Comparison of ENCODE assay signal across 8 mouse cellular contexts in genomic region chr2:131187602-131187922, GRCm38 (mm10). TPM values are rescaled to one million over a fixed set of nuclear protein-coding genes. Genes with fewer than 3 reads are reported as not detected.
DNase-seq lines count a peak whose midpoint lies in the region; ATAC-seq and TF ChIP-seq lines count a peak whose summit lies in the region.

No protein-coding gene starts in this region.

- H3K36me3 ChIP-seq in embryonic facial prominence, embryonic 14.5 days (ENCODE audit: control insufficient read depth, insufficient read depth, low read length): peaks cover 13% of the 10 kb centered on the region
- H3K36me3 ChIP-seq in intestine, postnatal 0 days (ENCODE audit: control insufficient read depth, insufficient read depth): peaks cover 9% of the 10 kb centered on the region; the same call in 1 of the 2 replicates
- H3K36me3 ChIP-seq in neural tube, embryonic 13.5 days: peaks cover 2% of the 10 kb centered on the region; the same call in 1 of the 2 replicates

- ATAC-seq in embryonic facial prominence, embryonic 14.5 days (ENCODE audit: low read depth): no peak
- ATAC-seq in intestine, postnatal 0 days: no peak
- no peak for ATAC-seq in neural tube, embryonic 13.5 days (ENCODE audit: low read depth)

- no peak for TF ChIP-seq CTCF in layer of hippocampus, adult 2 months (conservative IDR thresholded peaks at IDR 0.05)
- TF ChIP-seq CTCF in intestine, postnatal 0 days (IDR thresholded peaks at IDR 0.05; ENCODE audit: low read depth): no peak

- 26% methylated on average over 3 of the region's 3 CpGs for WGBS in embryonic facial prominence, embryonic 14.5 days
- WGBS in intestine, postnatal 0 days: 36% methylated on average over 3 of the region's 3 CpGs
- 27% methylated on average over 3 of the region's 3 CpGs for WGBS in neural tube, embryonic 13.5 days

- peak overlapping the region; percentile 86 for H3K27ac ChIP-seq in layer of hippocampus, adult 2 months
- peak overlapping the region; percentile 74; the same call in 1 of the 2 replicates for H3K27ac ChIP-seq in embryonic facial prominence, embryonic 14.5 days (replicated peaks; ENCODE audit: low read depth, low read length)
- no peak overlapping the region for H3K27ac ChIP-seq in intestine, postnatal 0 days (ENCODE audit: low read depth, low read length)
- H3K27ac ChIP-seq in neural tube, embryonic 13.5 days (replicated peaks): peak overlapping the region; percentile 86

- peak overlapping the region; percentile 78 for H3K9ac ChIP-seq in embryonic facial prominence, embryonic 14.5 days (ENCODE audit: low read depth, low read length)
- no peak overlapping the region for H3K9ac ChIP-seq in intestine, postnatal 0 days (ENCODE audit: low read depth, low read length)
- peak overlapping the region; percentile 79 for H3K9ac ChIP-seq in neural tube, embryonic 13.5 days

- H3K27me3 ChIP-seq in embryonic facial prominence, embryonic 14.5 days (replicated peaks; ENCODE audit: control insufficient read depth, insufficient read depth, low read length): no peaks in the 10 kb centered on the region
- H3K27me3 ChIP-seq in intestine, postnatal 0 days (replicated peaks; ENCODE audit: control insufficient read depth, insufficient read depth, low read length): no peaks in the 10 kb centered on the region
- no peaks in the 10 kb centered on the region for H3K27me3 ChIP-seq in neural tube, embryonic 13.5 days

- peaks cover 30% of the 10 kb centered on the region for H3K4me1 ChIP-seq in embryonic facial prominence, embryonic 14.5 days (ENCODE audit: control insufficient read depth, insufficient read depth, low read length)
- H3K4me1 ChIP-seq in intestine, postnatal 0 days (replicated peaks; ENCODE audit: control insufficient read depth, insufficient read depth, low read length): peaks cover 3% of the 10 kb centered on the region; the same call in 1 of the 2 replicates
- H3K4me1 ChIP-seq in neural tube, embryonic 13.5 days (replicated peaks): peaks cover 49% of the 10 kb centered on the region

- no peaks in the 10 kb centered on the region for H3K9me3 ChIP-seq in embryonic facial prominence, embryonic 14.5 days (ENCODE audit: control insufficient read depth, low read length)
- H3K9me3 ChIP-seq in intestine, postnatal 0 days (ENCODE audit: control insufficient read depth): no peaks in the 10 kb centered on the region
- H3K9me3 ChIP-seq in neural tube, embryonic 13.5 days: no peaks in the 10 kb centered on the region

- peak overlapping the region; percentile 63 for H3K4me3 ChIP-seq in layer of hippocampus, adult 2 months
- peak overlapping the region; percentile 74 for H3K4me3 ChIP-seq in embryonic facial prominence, embryonic 14.5 days (ENCODE audit: low read depth, low read length)
- H3K4me3 ChIP-seq in intestine, postnatal 0 days (ENCODE audit: low read depth, low read length): peak overlapping the region; percentile 53
- peak overlapping the region; percentile 71 for H3K4me3 ChIP-seq in neural tube, embryonic 13.5 days

- H3K4me2 ChIP-seq in embryonic facial prominence, embryonic 14.5 days (ENCODE audit: low read depth, low read length): peak overlapping the region; percentile 77
- H3K4me2 ChIP-seq in intestine, postnatal 0 days (replicated peaks; ENCODE audit: low read depth): peak overlapping the region; percentile 78
- peak overlapping the region; percentile 73 for H3K4me2 ChIP-seq in neural tube, embryonic 13.5 days

- no peak for DNase-seq in layer of hippocampus, adult 2 months (ENCODE audit: low spot score in 2 of 2)
- no peak for DNase-seq in layer of hippocampus, postnatal 36 days
- DNase-seq in embryonic facial prominence, embryonic 14.5 days (ENCODE audit: low spot score): no peak
- no peak for DNase-seq in B cell, adult 2 months
- DNase-seq in thymus, postnatal 36 days: no peak
- DNase-seq in layer of hippocampus, adult 8-10 months (ENCODE audit: low spot score in 2 of 2): no peak

RNA-seq across cellular contexts. Expression of gene Spef1, which starts 0.5 kb away (rescaled TPM):
- 1 to 10 TPM; 8.5 to 8.9 TPM for total RNA-seq in layer of hippocampus, adult 2 months (2021)
- total RNA-seq in layer of hippocampus, postnatal 36 days (2021): 10 to 100 TPM; 10.9 to 14.4 TPM
- polyA plus RNA-seq in embryonic facial prominence, embryonic 14.5 days (2014; fragmentation: Nextera tagmentation; extraction: Ambion mirVana): 5.5 and 9.9 TPM in 2 replicates
- 2.0 and 2.1 TPM in 2 replicates for polyA plus RNA-seq in intestine, postnatal 0 days (2015; fragmentation: Nextera tagmentation; extraction: Ambion mirVana)
- polyA plus RNA-seq in neural tube, embryonic 13.5 days (2015; fragmentation: Nextera tagmentation; extraction: Ambion mirVana): 6.9 and 7.9 TPM in 2 replicates
- total RNA-seq in layer of hippocampus, adult 8-10 months (2022): 10 to 100 TPM in 2 of 4 experiments, 1 to 10 TPM in 2; 6.7 to 10.7 (median 8.8) TPM

RNA-seq across cellular contexts. Expression of gene Cdc25b, which starts 0.8 kb away (rescaled TPM):
- total RNA-seq in layer of hippocampus, adult 2 months (2021): 10 to 100 TPM; 23.4 to 25.5 TPM
- 10 to 100 TPM; 16.0 to 20.1 TPM for total RNA-seq in layer of hippocampus, postnatal 36 days (2021)
- polyA plus RNA-seq in embryonic facial prominence, embryonic 14.5 days (2014; fragmentation: Nextera tagmentation; extraction: Ambion mirVana): 51.2 and 60.8 TPM in 2 replicates
- polyA plus RNA-seq in intestine, postnatal 0 days (2015; fragmentation: Nextera tagmentation; extraction: Ambion mirVana): 10.9 and 12.4 TPM in 2 replicates
- polyA plus RNA-seq in neural tube, embryonic 13.5 days (2015; fragmentation: Nextera tagmentation; extraction: Ambion mirVana): 32.5 and 40.3 TPM in 2 replicates
- total RNA-seq in layer of hippocampus, adult 8-10 months (2022): 10 to 100 TPM; 21.6 to 31.4 (median 25.4) TPM

RNA-seq across cellular contexts. Expression of gene Cenpb, which starts 7.7 kb away (rescaled TPM):
- total RNA-seq in layer of hippocampus, adult 2 months (2021): 10 to 100 TPM; 72.3 to 78.8 TPM
- 10 to 100 TPM; 73.9 to 76.5 TPM for total RNA-seq in layer of hippocampus, postnatal 36 days (2021)
- polyA plus RNA-seq in embryonic facial prominence, embryonic 14.5 days (2014; fragmentation: Nextera tagmentation; extraction: Ambion mirVana): 10.4 and 10.6 TPM in 2 replicates
- 15.9 and 17.4 TPM in 2 replicates for polyA plus RNA-seq in intestine, postnatal 0 days (2015; fragmentation: Nextera tagmentation; extraction: Ambion mirVana)
- 12.6 and 12.7 TPM in 2 replicates for polyA plus RNA-seq in neural tube, embryonic 13.5 days (2015; fragmentation: Nextera tagmentation; extraction: Ambion mirVana)
- 10 to 100 TPM; 65.8 to 79.4 (median 73.1) TPM for total RNA-seq in layer of hippocampus, adult 8-10 months (2022)

RNA-seq across cellular contexts. Expression of gene Ap5s1, which starts 19.3 kb away (rescaled TPM):
- total RNA-seq in layer of hippocampus, adult 2 months (2021): 10 to 100 TPM; 20.9 to 26.0 TPM
- 10 to 100 TPM; 22.2 to 25.7 TPM for total RNA-seq in layer of hippocampus, postnatal 36 days (2021)
- 23.5 and 25.1 TPM in 2 replicates for polyA plus RNA-seq in embryonic facial prominence, embryonic 14.5 days (2014; fragmentation: Nextera tagmentation; extraction: Ambion mirVana)
- polyA plus RNA-seq in intestine, postnatal 0 days (2015; fragmentation: Nextera tagmentation; extraction: Ambion mirVana): 37.3 and 37.5 TPM in 2 replicates
- 30.9 and 39.7 TPM in 2 replicates for polyA plus RNA-seq in neural tube, embryonic 13.5 days (2015; fragmentation: Nextera tagmentation; extraction: Ambion mirVana)
- total RNA-seq in layer of hippocampus, adult 8-10 months (2022): 10 to 100 TPM; 20.9 to 24.2 (median 22.8) TPM

RNA-seq across cellular contexts. Expression of gene 1700037H04Rik, which starts 27.7 kb away (rescaled TPM):
- total RNA-seq in layer of hippocampus, adult 2 months (2021): 10 to 100 TPM; 46.0 to 46.7 TPM
- total RNA-seq in layer of hippocampus, postnatal 36 days (2021): 10 to 100 TPM; 51.3 to 51.8 TPM
- polyA plus RNA-seq in embryonic facial prominence, embryonic 14.5 days (2014; fragmentation: Nextera tagmentation; extraction: Ambion mirVana): 64.6 and 69.4 TPM in 2 replicates
- 145 and 164 TPM in 2 replicates for polyA plus RNA-seq in intestine, postnatal 0 days (2015; fragmentation: Nextera tagmentation; extraction: Ambion mirVana)
- 88.3 and 99.0 TPM in 2 replicates for polyA plus RNA-seq in neural tube, embryonic 13.5 days (2015; fragmentation: Nextera tagmentation; extraction: Ambion mirVana)
- 10 to 100 TPM; 53.5 to 59.8 (median 57.2) TPM for total RNA-seq in layer of hippocampus, adult 8-10 months (2022)
